Mouse (Mus musculus): ENCODE results near the gene Zdhhc8. TPM values are rescaled to one million over a fixed set of nuclear protein-coding genes. Genes with fewer than 3 reads are reported as not detected.
A peak's percentile ranks its signal among the peaks of the same experiment; 100 is the strongest.

Zdhhc8 gene
- polyA plus RNA-seq (2015; fragmentation: Nextera tagmentation; extraction: Ambion mirVana) = 16.3 and 19.7 TPM in 2 replicates

- Histone ChIP-seq H3K27me3 (no peaks in the 10 kb centered on the region), H3K36me3 (peaks cover 18% of the 10 kb centered on the region), H3K9ac (peak within 1 kb of the TSS; percentile 92), H3K4me2 (peak within 1 kb of the TSS; percentile 79), H3K4me3 (peak within 1 kb of the TSS; percentile 94), H3K4me1 (replicated peaks) (peaks cover 40% of the 10 kb centered on the region), H3K9me3 (no peaks in the 10 kb centered on the region), H3K27ac (replicated peaks) (peak within 1 kb of the TSS; percentile 94)
- WGBS = under 1% methylated on average over 67 of the region's 79 CpGs
- peak; percentile 85 for ATAC-seq (ENCODE audit: low FRiP score, low read depth)
Observed at GRCm38 (mm10) chr16:18234671-18235388, at the start of gene Zdhhc8. Zdhhc8 (minus strand) TSS chr16:18235136.

GRCm38 (mm10) chr16:18275166-18275565 lies 40.2 kb upstream of the Zdhhc8 start:
- no peaks in the 10 kb centered on the region for H3K9me3 ChIP-seq
- 75% methylated on average over 2 of the region's 2 CpGs for WGBS
- no peak for ATAC-seq (ENCODE audit: low FRiP score, low read depth)
- no peak overlapping the region for H3K4me3 ChIP-seq
- H3K9ac ChIP-seq = no peak overlapping the region
- no peaks in the 10 kb centered on the region for H3K4me1 ChIP-seq (replicated peaks)
- no peak overlapping the region for H3K4me2 ChIP-seq
- H3K27me3 ChIP-seq = no peaks in the 10 kb centered on the region
- no peak overlapping the region for H3K27ac ChIP-seq (replicated peaks)
- peaks cover 91% of the 10 kb centered on the region for H3K36me3 ChIP-seq

- 89% methylated on average over 5 of the region's 5 CpGs for WGBS
- Histone ChIP-seq H3K36me3 (peaks cover 76% of the 10 kb centered on the region), H3K4me1 (replicated peaks) (no peaks in the 10 kb centered on the region), H3K4me2 (no peak overlapping the region), H3K9me3 (no peaks in the 10 kb centered on the region), H3K4me3 (no peak overlapping the region), H3K9ac (no peak overlapping the region), H3K27ac (replicated peaks) (no peak overlapping the region), H3K27me3 (no peaks in the 10 kb centered on the region)
- ATAC-seq (ENCODE audit: low FRiP score, low read depth) = no peak
Observed at GRCm38 (mm10) chr16:18268182-18268581, 33.2 kb upstream of the Zdhhc8 start.

- H3K36me3 ChIP-seq = peaks cover 67% of the 10 kb centered on the region
- H3K9me3 ChIP-seq = no peaks in the 10 kb centered on the region
- WGBS = 88% methylated on average over 2 of the region's 2 CpGs
- H3K27ac ChIP-seq (replicated peaks) = no peak overlapping the region
- no peak overlapping the region for H3K4me3 ChIP-seq
- H3K27me3 ChIP-seq = no peaks in the 10 kb centered on the region
- no peak for ATAC-seq (ENCODE audit: low FRiP score, low read depth)
- no peak overlapping the region for H3K9ac ChIP-seq
- no peak overlapping the region for H3K4me2 ChIP-seq
- H3K4me1 ChIP-seq (replicated peaks) = no peaks in the 10 kb centered on the region
Observed at GRCm38 (mm10) chr16:18265024-18265423, 30.1 kb upstream of the Zdhhc8 start.

GRCm38 (mm10) chr16:18258221-18258620 lies 23.3 kb upstream of the Zdhhc8 start, which contains the start of gene Gm49776:
Gm49776 (minus strand) TSS chr16:18258321.
- Histone ChIP-seq H3K27ac (replicated peaks) (no peak within 1 kb of the TSS), H3K27me3 (no peaks in the 10 kb centered on the region), H3K4me1 (replicated peaks) (no peaks in the 10 kb centered on the region), H3K4me2 (no peak within 1 kb of the TSS), H3K4me3 (no peak within 1 kb of the TSS), H3K36me3 (peaks cover 84% of the 10 kb centered on the region), H3K9ac (no peak within 1 kb of the TSS), H3K9me3 (no peaks in the 10 kb centered on the region)
- ATAC-seq (ENCODE audit: low FRiP score, low read depth) = no peak
- WGBS = 96% methylated on average over 2 of the region's 2 CpGs

GRCm38 (mm10) chr16:18253866-18254265 lies 18.9 kb upstream of the Zdhhc8 start:
- WGBS = 92% methylated on average over 1 of the region's 1 CpGs
- no peak overlapping the region for H3K27ac ChIP-seq (replicated peaks)
- H3K4me2 ChIP-seq = no peak overlapping the region
- H3K4me3 ChIP-seq = no peak overlapping the region
- peaks cover 23% of the 10 kb centered on the region for H3K4me1 ChIP-seq (replicated peaks)
- H3K9me3 ChIP-seq = no peaks in the 10 kb centered on the region
- no peak for ATAC-seq (ENCODE audit: low FRiP score, low read depth)
- H3K36me3 ChIP-seq = peaks cover 73% of the 10 kb centered on the region
- H3K9ac ChIP-seq = no peak overlapping the region
- no peaks in the 10 kb centered on the region for H3K27me3 ChIP-seq

- no peak overlapping the region for H3K27ac ChIP-seq (replicated peaks)
- ATAC-seq (ENCODE audit: low FRiP score, low read depth) = no peak
- 85% methylated on average over 6 of the region's 6 CpGs for WGBS
- H3K4me1 ChIP-seq (replicated peaks) = peaks cover 24% of the 10 kb centered on the region
- no peaks in the 10 kb centered on the region for H3K9me3 ChIP-seq
- H3K27me3 ChIP-seq = no peaks in the 10 kb centered on the region
- no peak overlapping the region for H3K4me3 ChIP-seq
- H3K9ac ChIP-seq = no peak overlapping the region
- H3K4me2 ChIP-seq = no peak overlapping the region
- peaks cover 63% of the 10 kb centered on the region for H3K36me3 ChIP-seq
Observed at GRCm38 (mm10) chr16:18252736-18253135, 17.8 kb upstream of the Zdhhc8 start.

- 63% methylated on average over 10 of the region's 10 CpGs for WGBS
- Histone ChIP-seq H3K9me3 (no peaks in the 10 kb centered on the region), H3K9ac (0 out of 2 replicates have a peak overlapping the region, but pooled peaks have one; percentile 6), H3K27me3 (no peaks in the 10 kb centered on the region), H3K4me1 (replicated peaks) (peaks cover 39% of the 10 kb centered on the region), H3K4me3 (peak overlapping the region; percentile 87; the same call in 1 of the 2 replicates), H3K4me2 (peak overlapping the region; percentile 83), H3K27ac (replicated peaks) (no peak overlapping the region), H3K36me3 (peaks cover 51% of the 10 kb centered on the region)
- no peak for ATAC-seq (ENCODE audit: low FRiP score, low read depth)
Observed at GRCm38 (mm10) chr16:18250828-18251790, 16.2 kb upstream of the Zdhhc8 start.

GRCm38 (mm10) chr16:18250231-18250630 lies 15.3 kb upstream of the Zdhhc8 start:
- peaks cover 39% of the 10 kb centered on the region for H3K4me1 ChIP-seq (replicated peaks)
- H3K27ac ChIP-seq (replicated peaks) = no peak overlapping the region
- no peaks in the 10 kb centered on the region for H3K9me3 ChIP-seq
- H3K4me3 ChIP-seq = peak overlapping the region; percentile 87
- peak overlapping the region; percentile 69; the same call in 1 of the 2 replicates for H3K9ac ChIP-seq
- H3K27me3 ChIP-seq = no peaks in the 10 kb centered on the region
- H3K4me2 ChIP-seq = peak overlapping the region; percentile 83
- H3K36me3 ChIP-seq = peaks cover 54% of the 10 kb centered on the region
- WGBS = 52% methylated on average over 4 of the region's 4 CpGs
- no peak for ATAC-seq (ENCODE audit: low FRiP score, low read depth)

GRCm38 (mm10) chr16:18249364-18249967 lies 14.5 kb upstream of the Zdhhc8 start:
- H3K4me3 ChIP-seq = peak overlapping the region; percentile 87
- peak overlapping the region; percentile 89 for H3K27ac ChIP-seq (replicated peaks)
- peak; percentile 12 for ATAC-seq (ENCODE audit: low FRiP score, low read depth)
- H3K4me2 ChIP-seq = peak overlapping the region; percentile 83
- no peaks in the 10 kb centered on the region for H3K9me3 ChIP-seq
- peaks cover 39% of the 10 kb centered on the region for H3K4me1 ChIP-seq (replicated peaks)
- 7% methylated on average over 27 of the region's 27 CpGs for WGBS
- no peaks in the 10 kb centered on the region for H3K27me3 ChIP-seq
- H3K9ac ChIP-seq = peak overlapping the region; percentile 69
- peaks cover 54% of the 10 kb centered on the region for H3K36me3 ChIP-seq

GRCm38 (mm10) chr16:18248433-18249363 lies 13.8 kb upstream of the Zdhhc8 start, which contains the start of the genes Trmt2a and Ranbp1:
Trmt2a (plus strand) TSS chr16:18248679.
Ranbp1 (minus strand) TSS chr16:18248732.
- Histone ChIP-seq H3K27ac (replicated peaks) (peak within 1 kb of the TSS; percentile 89), H3K4me1 (replicated peaks) (peaks cover 39% of the 10 kb centered on the region), H3K9me3 (no peaks in the 10 kb centered on the region), H3K36me3 (peaks cover 54% of the 10 kb centered on the region), H3K4me3 (peak within 1 kb of the TSS; percentile 87), H3K9ac (peak within 1 kb of the TSS; percentile 82), H3K27me3 (no peaks in the 10 kb centered on the region), H3K4me2 (peak within 1 kb of the TSS; percentile 83)
- WGBS = under 1% methylated on average over 92 of the region's 102 CpGs
- peak; percentile 96 for ATAC-seq (ENCODE audit: low FRiP score, low read depth)
